Mouse (Mus musculus) cortical plate, adult 2 months (tissue): Measurements from ENCODE around the gene Gm39115.

Source experiments
- CTCF ChIP-seq: fragments of 200-500 bp; IDR thresholded peaks from 2 replicates; pipeline ENCODE4 v1.5.1; 2011; ENCODE audit warnings: mild to moderate bottlenecking, control low read depth, low read length; ENCODE audit not compliant: insufficient read depth; ENCODE audit errors: extremely low read depth
- POLR2A ChIP-seq: fragments of 200-500 bp; IDR thresholded peaks from 2 replicates; pipeline ENCODE4 v1.6.1; 2011; ENCODE audit warnings: mild to moderate bottlenecking, low read length, control low read depth; ENCODE audit not compliant: insufficient read depth; ENCODE audit errors: extremely low read depth

GRCm38 (mm10) chr7:142097776-142098175 is 38.1 kb downstream of the Gm39115 start:
- TF ChIP-seq CTCF = peak; percentile 90
- TF ChIP-seq POLR2A = no peak
